Mouse (Mus musculus): ENCODE data around the gene Wfikkn2. TPM values are rescaled to one million over a fixed set of nuclear protein-coding genes. Genes with fewer than 3 reads are reported as not detected.

Gene Wfikkn2
- total RNA-seq, 1 experiment from 2014 or later, result 0.41 TPM

GRCm38 (mm10) chr11:94229207-94229960 is 16.4 kb downstream of the Wfikkn2 start:
- no peak for ATAC-seq (replicated peaks; ENCODE audit: low read depth, poor library complexity, severe bottlenecking)

GRCm38 (mm10) chr11:94228416-94228815 is 17.4 kb downstream of the Wfikkn2 start:
- no peak for ATAC-seq (replicated peaks; ENCODE audit: low read depth, poor library complexity, severe bottlenecking)

GRCm38 (mm10) chr11:94225985-94226384 is 19.8 kb downstream of the Wfikkn2 start:
- peak; percentile 93 for ATAC-seq (replicated peaks; ENCODE audit: low read depth, poor library complexity, severe bottlenecking)

GRCm38 (mm10) chr11:94223531-94223930 is 22.3 kb downstream of the Wfikkn2 start:
- no peak for ATAC-seq (replicated peaks; ENCODE audit: low read depth, poor library complexity, severe bottlenecking)

- no peak for ATAC-seq (replicated peaks; ENCODE audit: low read depth, poor library complexity, severe bottlenecking)
Measured at GRCm38 (mm10) chr11:94221257-94221656, 24.5 kb downstream of the Wfikkn2 start.

- ATAC-seq (replicated peaks; ENCODE audit: low read depth, poor library complexity, severe bottlenecking), result no peak
Measured at GRCm38 (mm10) chr11:94216247-94216646, 29.6 kb downstream of the Wfikkn2 start.

GRCm38 (mm10) chr11:94215581-94215980 is 30.2 kb downstream of the Wfikkn2 start:
- ATAC-seq (replicated peaks; ENCODE audit: low read depth, poor library complexity, severe bottlenecking), result no peak

GRCm38 (mm10) chr11:94213735-94214594 is 31.8 kb downstream of the Wfikkn2 start:
- no peak for ATAC-seq (replicated peaks; ENCODE audit: low read depth, poor library complexity, severe bottlenecking)

GRCm38 (mm10) chr11:94212997-94213396 is 32.8 kb downstream of the Wfikkn2 start:
- ATAC-seq (replicated peaks; ENCODE audit: low read depth, poor library complexity, severe bottlenecking), result no peak

GRCm38 (mm10) chr11:94212489-94212836 is 33.3 kb downstream of the Wfikkn2 start:
- no peak for ATAC-seq (replicated peaks; ENCODE audit: low read depth, poor library complexity, severe bottlenecking)

- ATAC-seq (replicated peaks; ENCODE audit: low read depth, poor library complexity, severe bottlenecking), result peak; percentile 1; the same call in 1 of the 2 replicates
Measured at GRCm38 (mm10) chr11:94211651-94212488, 33.9 kb downstream of the Wfikkn2 start.

GRCm38 (mm10) chr11:94211124-94211603 is 34.6 kb downstream of the Wfikkn2 start, which contains the start of gene Tob1:
Gene Tob1 (plus strand): TSS chr11:94211454.
- peak; percentile 87 for ATAC-seq (replicated peaks; ENCODE audit: low read depth, poor library complexity, severe bottlenecking)

- peak; percentile 71 for ATAC-seq (replicated peaks; ENCODE audit: low read depth, poor library complexity, severe bottlenecking)
Measured at GRCm38 (mm10) chr11:94210191-94211086, 35.4 kb downstream of the Wfikkn2 start.

- ATAC-seq (replicated peaks; ENCODE audit: low read depth, poor library complexity, severe bottlenecking), result no peak
Measured at GRCm38 (mm10) chr11:94209695-94210131, 36.1 kb downstream of the Wfikkn2 start.

GRCm38 (mm10) chr11:94208811-94209675 is 36.8 kb downstream of the Wfikkn2 start:
- no peak for ATAC-seq (replicated peaks; ENCODE audit: low read depth, poor library complexity, severe bottlenecking)

GRCm38 (mm10) chr11:94206398-94207114 is 39.2 kb downstream of the Wfikkn2 start:
- ATAC-seq (replicated peaks; ENCODE audit: low read depth, poor library complexity, severe bottlenecking), result no peak

- no peak for ATAC-seq (replicated peaks; ENCODE audit: low read depth, poor library complexity, severe bottlenecking)
Measured at GRCm38 (mm10) chr11:94203066-94203465, 42.7 kb downstream of the Wfikkn2 start.

All from common myeloid progenitor, adult 5-6 weeks (primary cell).